Mouse (Mus musculus): ENCODE data around the gene Gm15319. TPM values are rescaled to one million over a fixed set of nuclear protein-coding genes. Genes with fewer than 3 reads are reported as not detected.
"Not testable (repeated sequence)": the region's sequence is repeated elsewhere in the genome, so short reads cannot be mapped to it uniquely, and the experiment has no call there.

Gm15319 gene
- polyA plus RNA-seq, 1 experiment from 2014 or later = 0.11 TPM

- not testable (repeated sequence) for H3K4me3 ChIP-seq; H3K27ac ChIP-seq (replicated peaks); H3K36me3 ChIP-seq; H3K9ac ChIP-seq (replicated peaks); H3K4me1 ChIP-seq; H3K27me3 ChIP-seq; ATAC-seq (replicated peaks); H3K4me2 ChIP-seq (replicated peaks); H3K9me3 ChIP-seq
- WGBS = no CpG with 5 or more reads among the region's 4 CpGs
Observed at GRCm38 (mm10) chr8:20379650-20380436, 16.8 kb upstream of the Gm15319 start.

DNA sequence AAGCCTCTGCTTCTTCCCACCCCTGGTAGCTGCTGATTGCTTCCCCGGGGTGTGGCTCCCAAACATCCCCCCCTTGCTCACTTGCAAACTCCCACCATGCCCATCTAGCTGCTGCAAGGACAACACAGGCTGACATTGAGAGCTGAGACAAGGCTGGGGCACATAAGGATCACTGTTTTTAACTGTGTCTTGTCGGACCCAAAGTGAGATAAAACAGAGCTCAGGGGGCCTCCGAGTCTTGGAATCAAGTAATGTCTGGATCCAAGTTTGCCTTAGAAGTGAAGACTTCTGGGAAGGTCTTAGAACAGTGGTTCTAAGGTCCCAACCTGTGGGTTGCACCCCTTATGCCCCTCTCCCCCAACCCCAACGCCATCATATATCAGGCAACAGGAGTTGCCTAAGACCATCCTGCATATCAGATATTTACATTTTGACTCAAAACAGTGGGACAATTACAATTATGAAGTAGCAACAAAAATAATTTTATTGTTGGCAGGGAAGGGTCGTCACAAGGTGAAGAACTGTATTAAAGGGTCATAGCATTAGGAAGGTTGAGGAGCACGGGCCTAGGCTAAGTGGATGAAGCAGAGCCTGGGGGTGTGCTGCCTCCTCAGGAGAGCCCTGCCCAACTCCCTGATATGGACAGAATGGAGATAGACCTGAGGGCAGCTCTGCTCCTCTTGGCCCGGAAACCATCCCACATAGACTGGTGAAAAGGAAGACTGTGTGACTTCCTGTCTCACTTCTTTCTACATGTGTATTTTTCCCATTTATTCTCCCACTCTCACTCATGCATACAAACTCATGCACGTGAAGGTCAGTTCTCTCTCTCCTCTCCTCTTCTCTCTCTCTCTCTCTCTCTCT lies 16.0 kb upstream of the Gm15319 start:
- not testable (repeated sequence) for H3K36me3 ChIP-seq; H3K9me3 ChIP-seq; H3K9ac ChIP-seq (replicated peaks); H3K4me2 ChIP-seq (replicated peaks); H3K4me3 ChIP-seq; H3K27me3 ChIP-seq; H3K27ac ChIP-seq (replicated peaks); H3K4me1 ChIP-seq
- WGBS = 84% methylated on average over 4 of the region's 8 CpGs
- ATAC-seq (replicated peaks) = peak; percentile 78

DNA sequence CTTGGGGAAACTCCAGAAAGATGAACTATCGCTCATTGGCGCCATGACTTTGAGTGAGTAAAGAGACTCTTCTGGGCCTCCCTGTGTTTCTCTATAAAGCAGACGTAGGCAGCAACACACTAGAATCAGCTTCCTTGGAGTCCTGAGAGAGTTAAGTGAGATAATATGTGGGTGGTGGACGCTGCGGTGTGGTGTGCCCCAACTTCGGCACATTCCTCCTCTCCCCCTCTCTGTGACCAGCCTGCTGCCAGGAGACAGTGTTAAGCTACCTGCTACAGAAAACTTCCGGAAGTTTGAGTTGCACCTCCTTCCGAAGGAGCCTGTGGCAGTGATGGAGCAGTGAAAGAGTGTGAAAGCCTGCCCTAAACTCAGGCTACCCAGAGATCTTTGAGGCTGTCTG lies 15.3 kb upstream of the Gm15319 start:
- 86% methylated on average over 5 of the region's 8 CpGs for WGBS
- H3K4me2 ChIP-seq (replicated peaks) = not testable (repeated sequence)

DNA sequence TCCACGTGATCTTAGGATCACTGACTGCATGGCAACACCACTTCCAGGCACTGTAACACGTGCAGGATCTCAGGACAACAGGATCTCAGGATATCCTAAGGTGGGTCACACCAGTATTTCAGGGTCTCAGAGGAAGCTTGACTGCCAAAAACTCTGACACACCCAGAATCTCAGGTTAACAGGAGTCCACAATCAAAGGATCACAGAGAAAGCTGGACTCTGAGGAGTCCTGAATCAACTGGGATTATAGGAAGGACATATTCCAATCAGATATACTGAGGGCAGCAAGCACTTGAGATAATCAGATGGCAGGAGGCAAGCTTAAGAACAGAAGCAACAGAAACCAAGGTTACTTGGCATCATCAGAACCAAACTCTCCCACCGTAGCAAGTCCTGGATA lies 12.7 kb upstream of the Gm15319 start:
- not testable (repeated sequence) for H3K27me3 ChIP-seq; H3K4me2 ChIP-seq (replicated peaks); H3K9me3 ChIP-seq; H3K4me3 ChIP-seq; ATAC-seq (replicated peaks); H3K9ac ChIP-seq (replicated peaks); H3K27ac ChIP-seq (replicated peaks); H3K4me1 ChIP-seq; H3K36me3 ChIP-seq
- WGBS = no CpG with 5 or more reads among the region's 3 CpGs

More for the DNA sequence above, 15.3 kb upstream of the Gm15319 start:
- not testable (repeated sequence) for H3K27ac ChIP-seq (replicated peaks); H3K4me1 ChIP-seq; H3K9ac ChIP-seq (replicated peaks); ATAC-seq (replicated peaks); H3K9me3 ChIP-seq; H3K36me3 ChIP-seq; H3K27me3 ChIP-seq; H3K4me3 ChIP-seq

- H3K9ac ChIP-seq (replicated peaks); H3K4me2 ChIP-seq (replicated peaks); H3K4me1 ChIP-seq; H3K4me3 ChIP-seq; ATAC-seq (replicated peaks); H3K36me3 ChIP-seq; H3K27me3 ChIP-seq; H3K27ac ChIP-seq (replicated peaks); H3K9me3 ChIP-seq: not testable (repeated sequence)
- 81% methylated on average over 5 of the region's 5 CpGs for WGBS
Observed at GRCm38 (mm10) chr8:20356386-20356785, 6.6 kb downstream of the Gm15319 start.

- not testable (repeated sequence) for H3K27ac ChIP-seq (replicated peaks); H3K9me3 ChIP-seq; H3K27me3 ChIP-seq; H3K4me3 ChIP-seq; H3K4me1 ChIP-seq; ATAC-seq (replicated peaks); H3K9ac ChIP-seq (replicated peaks); H3K4me2 ChIP-seq (replicated peaks); H3K36me3 ChIP-seq
- over 99% methylated on average over 2 of the region's 3 CpGs for WGBS
Observed at GRCm38 (mm10) chr8:20353579-20353978, 9.4 kb downstream of the Gm15319 start.

- WGBS = 91% methylated on average over 5 of the region's 6 CpGs
- not testable (repeated sequence) for H3K4me3 ChIP-seq; ATAC-seq (replicated peaks); H3K27me3 ChIP-seq; H3K9me3 ChIP-seq; H3K36me3 ChIP-seq; H3K4me1 ChIP-seq; H3K27ac ChIP-seq (replicated peaks); H3K4me2 ChIP-seq (replicated peaks); H3K9ac ChIP-seq (replicated peaks)
Observed at GRCm38 (mm10) chr8:20302759-20303158, 60.3 kb downstream of the Gm15319 start.

- not testable (repeated sequence) for H3K36me3 ChIP-seq; H3K27ac ChIP-seq (replicated peaks); H3K9ac ChIP-seq (replicated peaks); H3K4me2 ChIP-seq (replicated peaks); ATAC-seq (replicated peaks); H3K4me1 ChIP-seq; H3K9me3 ChIP-seq; H3K4me3 ChIP-seq; H3K27me3 ChIP-seq
- 75% methylated on average over 4 of the region's 4 CpGs for WGBS
Observed at GRCm38 (mm10) chr8:20300042-20300441, 63.0 kb downstream of the Gm15319 start.

- not testable (repeated sequence) for H3K9ac ChIP-seq (replicated peaks); H3K36me3 ChIP-seq; H3K4me2 ChIP-seq (replicated peaks); H3K9me3 ChIP-seq; ATAC-seq (replicated peaks); H3K4me3 ChIP-seq; H3K27ac ChIP-seq (replicated peaks); H3K27me3 ChIP-seq; H3K4me1 ChIP-seq
- 86% methylated on average over 13 of the region's 13 CpGs for WGBS
Observed at GRCm38 (mm10) chr8:20297939-20298505, 65.0 kb downstream of the Gm15319 start.

- WGBS = 10% methylated on average over 68 of the region's 73 CpGs
- H3K9me3 ChIP-seq, H3K4me1 ChIP-seq, H3K27me3 ChIP-seq, H3K36me3 ChIP-seq: not testable (repeated sequence)
- H3K27ac ChIP-seq (replicated peaks) = peak overlapping the region; percentile 66
- H3K4me3 ChIP-seq = peak overlapping the region; percentile 58
- H3K4me2 ChIP-seq (replicated peaks) = peak overlapping the region; percentile 55
- peak overlapping the region; percentile 69 for H3K9ac ChIP-seq (replicated peaks)
- peak; percentile 99 for ATAC-seq (replicated peaks)
Observed at GRCm38 (mm10) chr8:20296803-20297702, 66.0 kb downstream of the Gm15319 start.

DNA sequence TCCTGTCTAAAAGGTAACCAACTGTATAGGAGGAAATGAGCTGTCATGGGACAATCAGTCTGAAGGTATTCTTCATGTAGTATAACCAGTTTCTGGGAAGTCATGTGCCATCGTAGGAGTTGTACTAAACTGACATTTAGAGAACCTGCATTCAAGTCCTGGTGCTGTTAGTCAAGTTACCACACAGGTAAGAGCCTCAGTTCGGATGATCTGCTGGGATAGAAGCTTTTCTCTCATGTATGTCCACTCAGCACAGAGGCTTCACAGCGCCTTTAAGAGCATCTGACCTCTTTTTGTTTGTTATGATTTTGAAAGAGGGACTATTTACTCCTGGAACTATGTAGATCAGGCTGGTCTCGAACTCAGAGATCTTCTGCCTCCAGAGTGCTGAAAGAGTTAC lies 67.1 kb downstream of the Gm15319 start:
- not testable (repeated sequence) for ATAC-seq (replicated peaks); H3K27ac ChIP-seq (replicated peaks); H3K9me3 ChIP-seq; H3K36me3 ChIP-seq; H3K27me3 ChIP-seq; H3K4me2 ChIP-seq (replicated peaks); H3K4me1 ChIP-seq; H3K4me3 ChIP-seq; H3K9ac ChIP-seq (replicated peaks)
- WGBS = 87% methylated on average over 3 of the region's 4 CpGs

Measured in forebrain, embryonic 15.5 days (tissue).